Mouse (Mus musculus): Measurements from ENCODE around the gene Zcchc24. TPM values are rescaled to one million over a fixed set of nuclear protein-coding genes. Genes with fewer than 3 reads are reported as not detected.

Gene Zcchc24
- total RNA-seq, 2 experiments from 2014 or later = 0.92 to 1.2 TPM

DNA sequence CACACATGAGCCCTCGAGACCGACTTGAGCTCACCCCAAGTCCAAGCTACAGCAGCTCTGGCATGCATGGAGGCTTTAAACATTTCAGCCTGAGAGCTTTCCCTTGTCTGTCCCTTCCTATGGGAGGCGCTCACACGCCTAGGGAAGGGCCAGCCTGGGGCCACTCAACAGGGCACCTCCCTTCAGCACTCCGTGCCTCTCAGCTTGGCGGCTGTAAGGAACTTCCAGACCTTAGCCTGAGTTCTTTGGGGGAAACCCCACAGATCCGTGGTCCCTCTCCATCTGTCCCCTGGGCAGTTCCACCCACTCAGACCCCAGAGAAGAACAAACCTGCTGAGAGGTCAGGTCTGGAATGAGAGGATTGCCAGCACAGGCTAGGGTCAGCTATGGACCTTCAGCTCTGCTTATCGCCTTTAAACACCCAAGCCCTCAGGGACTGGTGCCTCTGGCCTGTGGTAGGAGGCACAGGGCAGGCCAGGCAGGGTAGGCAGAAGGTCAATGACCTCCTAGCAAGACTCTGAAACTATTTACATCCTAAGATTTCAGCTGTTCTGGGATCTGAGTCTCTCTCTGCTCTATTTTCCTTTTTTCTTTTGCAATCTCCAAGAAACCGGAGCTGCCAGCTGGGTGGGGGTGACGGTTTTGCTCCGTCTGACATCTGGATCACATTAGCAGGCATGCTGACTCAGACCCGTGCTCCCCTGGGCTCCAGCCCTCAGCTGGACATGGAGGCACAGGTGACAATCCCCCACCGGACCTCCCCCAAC is 19.5 kb downstream of the Zcchc24 start:
- ATAC-seq (replicated peaks; ENCODE audit: poor library complexity) = no peak

DNA sequence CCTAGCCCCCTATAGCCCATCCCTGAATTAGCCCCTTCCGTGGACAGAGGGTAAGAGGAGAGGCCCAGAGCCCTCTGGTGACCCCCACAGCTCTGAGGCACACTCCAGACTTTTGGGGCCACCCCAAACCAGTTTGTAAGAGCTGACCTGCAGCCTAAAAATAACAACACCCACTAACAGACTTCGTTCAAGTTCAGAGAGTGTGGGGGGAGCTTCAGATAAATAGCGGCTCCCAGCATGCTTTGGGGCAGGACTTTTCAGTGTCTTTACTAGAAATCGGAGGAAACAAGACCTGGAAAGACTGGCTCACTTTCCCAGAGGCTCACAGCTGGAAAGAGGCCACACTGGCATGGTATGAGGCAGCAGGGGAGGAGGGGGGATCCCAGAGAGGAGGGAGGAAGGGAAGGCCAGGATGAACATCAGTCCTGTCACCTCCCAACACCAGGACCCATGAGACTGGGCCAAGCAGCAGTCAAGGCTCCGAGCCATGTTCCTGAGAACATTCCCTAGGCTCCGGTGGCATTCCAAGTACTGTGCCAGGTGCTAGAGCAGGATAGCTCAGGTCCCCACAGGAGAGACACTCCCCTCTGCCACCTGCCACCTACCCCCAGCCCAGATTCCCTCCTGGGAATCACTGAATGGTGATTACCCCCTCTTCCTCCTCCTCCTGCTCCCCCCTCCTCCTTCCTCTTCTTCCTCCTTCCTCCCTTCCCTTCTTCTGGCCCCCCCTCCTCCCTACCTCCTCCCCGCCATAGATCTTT is 20.7 kb downstream of the Zcchc24 start:
- ATAC-seq (replicated peaks; ENCODE audit: poor library complexity) = no peak

DNA sequence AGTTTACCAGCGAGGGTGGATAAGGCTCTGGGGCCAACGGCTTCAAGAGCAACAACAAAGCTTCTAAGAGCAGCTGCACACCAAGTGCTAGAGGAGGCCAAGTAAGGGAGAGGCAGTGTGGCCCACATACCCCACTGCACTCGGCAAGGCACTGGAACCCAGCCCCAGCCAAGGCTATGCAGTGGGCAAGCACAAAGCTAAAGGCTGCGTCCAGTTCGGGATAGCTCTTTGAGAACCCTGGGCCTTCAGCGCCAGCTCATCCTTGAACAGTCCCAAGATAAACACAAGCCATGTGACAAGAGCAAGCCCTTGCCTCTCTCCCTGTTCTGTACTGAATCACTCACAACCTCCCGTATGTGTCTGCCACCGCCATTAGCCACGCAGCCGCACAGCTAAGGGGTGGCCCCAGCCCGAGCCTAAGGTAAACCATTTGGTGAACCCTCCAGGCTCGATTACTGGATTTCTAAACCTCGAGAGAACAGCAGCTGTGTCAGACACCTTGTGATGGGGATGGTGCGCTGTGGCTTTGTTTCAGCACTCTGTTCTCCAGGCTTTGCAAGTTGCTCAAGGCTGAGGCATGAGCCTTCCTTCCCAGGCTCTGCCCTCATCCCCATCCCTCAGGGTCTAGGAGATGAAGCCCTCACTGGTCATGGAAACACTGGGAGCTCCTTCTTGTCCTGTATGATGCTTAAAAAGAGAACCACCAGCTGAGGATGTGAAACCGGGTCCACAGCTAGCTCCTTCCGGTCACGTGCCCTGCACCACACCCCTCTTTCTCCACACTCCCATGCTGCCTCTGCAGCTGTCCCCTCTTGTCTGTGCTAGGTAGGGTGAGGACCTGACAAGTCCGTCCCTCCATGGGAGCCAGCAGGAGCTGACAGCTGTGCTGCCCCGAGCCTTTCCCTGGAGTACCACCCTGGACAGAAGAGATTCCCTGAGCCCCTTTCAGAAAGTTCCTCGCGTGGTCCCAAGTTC is 21.6 kb downstream of the Zcchc24 start:
- peak; percentile 85 for ATAC-seq (replicated peaks; ENCODE audit: poor library complexity)

- no peak for ATAC-seq (replicated peaks; ENCODE audit: poor library complexity)
Measured at GRCm38 (mm10) chr14:25746371-25746770, 22.5 kb downstream of the Zcchc24 start.

DNA sequence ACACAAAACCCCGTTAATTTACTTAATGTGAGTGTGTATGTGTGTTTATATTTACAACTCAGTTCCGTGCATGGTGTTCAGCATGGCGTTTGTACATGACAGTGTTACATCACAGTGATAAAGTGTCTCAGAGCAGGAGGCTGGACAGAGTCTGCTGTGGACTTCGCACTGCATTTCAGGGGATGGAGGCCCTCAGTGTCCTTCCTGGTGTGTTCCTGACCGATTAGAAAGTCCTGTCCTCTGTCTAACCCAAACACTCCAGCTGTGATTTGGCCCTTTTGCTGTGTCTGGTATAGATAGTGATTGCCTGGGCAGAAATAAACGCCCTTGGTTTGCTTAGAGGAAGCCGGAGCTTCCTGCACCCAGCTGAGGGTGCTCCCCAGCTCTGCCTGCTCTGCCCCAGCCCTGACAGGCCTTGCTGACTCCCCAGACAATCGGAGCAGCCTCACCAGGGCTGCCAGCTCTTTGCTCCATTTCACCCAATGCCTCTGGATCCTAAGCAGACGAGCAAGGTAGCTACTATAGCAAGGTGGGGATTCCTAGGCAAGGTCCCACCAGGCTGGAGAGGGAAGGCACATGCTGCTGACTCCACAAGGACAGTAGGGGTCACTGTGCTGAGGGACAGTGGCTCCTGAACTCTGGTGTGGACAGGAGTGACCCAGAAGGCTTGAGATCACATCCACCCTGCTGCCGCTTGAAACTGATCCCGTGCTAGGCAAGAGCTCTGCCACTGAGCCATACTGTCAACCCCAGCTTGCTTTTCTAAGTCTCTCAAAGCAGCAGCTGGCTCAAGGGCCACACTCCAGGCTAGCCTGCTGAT is 23.3 kb downstream of the Zcchc24 start:
- peak; percentile 33 for ATAC-seq (replicated peaks; ENCODE audit: poor library complexity)

- ATAC-seq (replicated peaks; ENCODE audit: poor library complexity) = no peak
Measured at GRCm38 (mm10) chr14:25742943-25743342, 25.9 kb downstream of the Zcchc24 start.

GRCm38 (mm10) chr14:25741840-25742367 is 26.9 kb downstream of the Zcchc24 start:
- no peak for ATAC-seq (replicated peaks; ENCODE audit: poor library complexity)

DNA sequence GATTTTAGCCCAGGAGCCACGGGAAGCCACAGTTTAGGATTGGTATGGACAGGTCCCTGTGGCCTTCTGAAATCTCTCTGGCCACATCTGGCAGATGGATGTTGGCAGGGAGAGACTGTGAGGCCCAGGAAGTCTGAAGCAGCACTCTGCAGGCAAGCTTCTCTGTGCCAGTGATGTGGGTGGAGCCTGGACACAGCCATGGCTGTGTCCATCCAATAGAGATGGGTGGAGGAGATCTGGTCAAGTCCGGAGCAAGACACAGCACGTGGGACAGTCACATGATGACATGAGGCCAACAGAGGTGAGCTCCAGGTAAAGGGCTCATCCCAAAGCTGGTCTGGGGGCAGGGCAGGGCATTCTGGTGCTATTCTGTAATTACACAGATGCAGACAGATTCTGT is 27.6 kb downstream of the Zcchc24 start:
- ATAC-seq (replicated peaks; ENCODE audit: poor library complexity) = no peak

DNA sequence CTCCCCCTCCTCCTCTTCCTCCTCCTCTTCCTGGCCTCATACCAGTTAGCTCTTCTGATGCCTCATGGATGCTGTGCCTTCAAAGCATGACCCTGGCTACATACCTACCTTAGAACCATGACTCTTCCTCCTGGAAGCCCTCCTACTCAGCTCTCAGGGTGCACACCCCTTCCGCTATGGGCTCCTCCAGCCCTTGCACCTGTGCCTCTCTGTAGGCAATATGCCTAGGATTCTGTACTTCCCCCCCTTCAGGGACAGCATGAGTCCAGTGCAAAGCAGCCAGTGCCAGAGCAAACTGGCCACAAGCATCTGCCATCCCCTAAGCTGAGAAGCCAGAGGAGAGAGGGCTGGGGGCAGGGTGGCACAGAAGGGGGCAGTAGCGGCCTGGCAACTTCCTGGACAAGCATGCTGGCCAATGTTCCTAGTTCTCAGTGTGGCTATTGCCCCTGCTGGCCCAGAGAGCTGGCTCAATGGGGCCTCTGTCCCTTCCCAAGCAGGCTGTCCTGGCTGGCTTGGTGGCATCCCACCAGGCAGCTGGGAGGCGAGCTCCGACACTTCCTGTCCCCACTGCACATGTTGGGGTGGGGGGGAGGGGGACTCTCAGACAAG is 28.8 kb downstream of the Zcchc24 start:
- ATAC-seq (replicated peaks; ENCODE audit: poor library complexity) = no peak

GRCm38 (mm10) chr14:25738591-25739001 is 30.2 kb downstream of the Zcchc24 start:
- ATAC-seq (replicated peaks; ENCODE audit: poor library complexity) = no peak

GRCm38 (mm10) chr14:25736589-25736988 is 32.2 kb downstream of the Zcchc24 start:
- peak; percentile 66 for ATAC-seq (replicated peaks; ENCODE audit: poor library complexity)

DNA sequence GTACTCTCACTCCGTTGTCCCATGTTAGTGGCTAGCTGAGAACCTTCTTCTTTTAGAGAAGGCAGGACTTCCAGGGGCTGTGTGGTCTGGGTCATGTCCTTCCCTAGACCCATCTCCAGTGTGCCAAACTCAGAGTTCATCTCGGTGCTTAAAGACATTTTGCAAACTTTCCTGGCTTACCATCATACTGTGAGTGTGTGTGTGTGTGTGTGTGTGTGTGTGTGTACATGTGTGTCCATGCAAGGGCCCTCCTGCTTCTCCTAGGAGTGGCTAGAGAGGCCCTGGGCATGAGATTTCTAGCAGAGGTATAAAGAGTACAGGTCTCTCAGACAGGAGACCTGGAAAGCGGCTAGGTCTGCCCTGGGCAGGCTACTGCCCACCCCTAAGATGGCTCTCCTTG is 32.7 kb downstream of the Zcchc24 start:
- ATAC-seq (replicated peaks; ENCODE audit: poor library complexity) = no peak

GRCm38 (mm10) chr14:25734736-25735716 is 33.8 kb downstream of the Zcchc24 start:
- ATAC-seq (replicated peaks; ENCODE audit: poor library complexity) = peak; percentile 78

DNA sequence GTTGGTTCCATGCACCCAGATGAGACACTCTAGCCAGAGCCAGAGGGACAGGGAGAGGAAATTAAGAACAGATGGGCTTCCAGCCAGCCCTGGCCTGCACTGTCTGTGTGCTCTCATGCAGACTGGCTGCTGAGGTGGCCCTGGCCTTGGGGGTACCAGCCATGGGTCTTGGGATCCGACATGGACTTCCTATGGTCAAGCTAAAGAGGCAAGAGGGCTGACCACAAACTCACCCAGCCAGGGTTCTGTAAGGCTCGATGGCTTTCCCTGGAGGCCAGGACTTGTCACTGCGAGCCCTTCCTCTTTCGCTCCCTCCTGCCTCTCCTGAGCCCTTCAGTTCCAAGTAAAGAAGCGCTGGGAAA is 41.7 kb downstream of the Zcchc24 start:
- ATAC-seq (replicated peaks; ENCODE audit: poor library complexity) = peak; percentile 21; the same call in 1 of the 2 replicates

- ATAC-seq (replicated peaks; ENCODE audit: poor library complexity) = peak; percentile 63
Measured at GRCm38 (mm10) chr14:25726226-25727148, 42.4 kb downstream of the Zcchc24 start.

DNA sequence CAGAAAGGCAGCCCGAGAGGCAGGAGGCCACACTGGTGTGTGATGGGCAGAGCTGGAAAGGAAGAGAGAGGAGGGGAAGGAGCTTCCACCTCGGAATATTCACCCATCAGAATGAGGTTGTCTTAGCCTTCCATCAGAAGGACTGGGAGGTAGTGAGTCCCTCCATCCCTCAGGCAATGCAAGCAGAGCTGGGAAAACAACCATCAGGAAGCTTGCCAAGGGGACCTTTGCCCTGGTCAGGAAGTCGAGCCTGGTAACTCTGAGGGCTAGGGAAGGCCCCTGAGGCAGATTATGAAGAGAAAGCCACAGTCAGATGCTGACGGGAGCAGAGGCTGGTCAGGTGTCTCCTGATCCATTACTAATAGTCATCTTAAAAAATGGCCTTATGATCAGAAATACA is 43.1 kb downstream of the Zcchc24 start:
- no peak for ATAC-seq (replicated peaks; ENCODE audit: poor library complexity)

- peak; percentile 74 for ATAC-seq (replicated peaks; ENCODE audit: poor library complexity)
Measured at GRCm38 (mm10) chr14:25725032-25725497, 43.8 kb downstream of the Zcchc24 start.

Measured in megakaryocyte progenitor cell, adult 5-6 weeks (primary cell).